Mouse (Mus musculus): Measurements from ENCODE around the gene Cmip. TPM values are rescaled to one million over a fixed set of nuclear protein-coding genes. Genes with fewer than 3 reads are reported as not detected.

Gene Cmip
- polyA plus RNA-seq, 1 experiment from 2014 or later = 28.5 TPM

GRCm38 (mm10) chr8:117253390-117254269, 3.2 kb upstream of the Cmip start:
- Histone ChIP-seq H3K4me2 (no peak overlapping the region), H3K36me3 (ENCODE audit: control insufficient read depth, insufficient read depth, low read length) (no peaks in the 10 kb centered on the region)
- no peak for ATAC-seq (ENCODE audit: low FRiP score)

GRCm38 (mm10) chr8:117254496-117254895, 2.4 kb upstream of the Cmip start:
- 86% methylated on average over 6 of the region's 6 CpGs for WGBS
- Histone ChIP-seq H3K4me3 (ENCODE audit: low read depth, low read length) (no peak overlapping the region), H3K9ac (ENCODE audit: low read length) (no peak overlapping the region), H3K27ac (ENCODE audit: low read depth, low read length) (no peak overlapping the region), H3K27me3 (ENCODE audit: control insufficient read depth, insufficient read depth, low read length) (no peaks in the 10 kb centered on the region), H3K4me1 (ENCODE audit: control insufficient read depth, insufficient read depth, low read length) (peaks cover 14% of the 10 kb centered on the region), H3K36me3 (ENCODE audit: control insufficient read depth, insufficient read depth, low read length) (no peaks in the 10 kb centered on the region), H3K4me2 (no peak overlapping the region), H3K9me3 (ENCODE audit: control insufficient read depth, low read length) (no peaks in the 10 kb centered on the region)
- ATAC-seq (ENCODE audit: low FRiP score) (no peak), DNase-seq (ENCODE audit: low spot score, missing footprints) (no peak)

More at GRCm38 (mm10) chr8:117253390-117254269, 3.2 kb upstream of the Cmip start:
- Histone ChIP-seq H3K9me3 (ENCODE audit: control insufficient read depth, low read length) (no peaks in the 10 kb centered on the region), H3K27ac (ENCODE audit: low read depth, low read length) (no peak overlapping the region), H3K9ac (ENCODE audit: low read length) (no peak overlapping the region), H3K4me3 (ENCODE audit: low read depth, low read length) (no peak overlapping the region), H3K4me1 (ENCODE audit: control insufficient read depth, insufficient read depth, low read length) (peaks cover 5% of the 10 kb centered on the region), H3K27me3 (ENCODE audit: control insufficient read depth, insufficient read depth, low read length) (no peaks in the 10 kb centered on the region)
- WGBS = 91% methylated on average over 17 of the region's 17 CpGs
- DNase-seq (ENCODE audit: low spot score, missing footprints) = peak; percentile 60

DNA sequence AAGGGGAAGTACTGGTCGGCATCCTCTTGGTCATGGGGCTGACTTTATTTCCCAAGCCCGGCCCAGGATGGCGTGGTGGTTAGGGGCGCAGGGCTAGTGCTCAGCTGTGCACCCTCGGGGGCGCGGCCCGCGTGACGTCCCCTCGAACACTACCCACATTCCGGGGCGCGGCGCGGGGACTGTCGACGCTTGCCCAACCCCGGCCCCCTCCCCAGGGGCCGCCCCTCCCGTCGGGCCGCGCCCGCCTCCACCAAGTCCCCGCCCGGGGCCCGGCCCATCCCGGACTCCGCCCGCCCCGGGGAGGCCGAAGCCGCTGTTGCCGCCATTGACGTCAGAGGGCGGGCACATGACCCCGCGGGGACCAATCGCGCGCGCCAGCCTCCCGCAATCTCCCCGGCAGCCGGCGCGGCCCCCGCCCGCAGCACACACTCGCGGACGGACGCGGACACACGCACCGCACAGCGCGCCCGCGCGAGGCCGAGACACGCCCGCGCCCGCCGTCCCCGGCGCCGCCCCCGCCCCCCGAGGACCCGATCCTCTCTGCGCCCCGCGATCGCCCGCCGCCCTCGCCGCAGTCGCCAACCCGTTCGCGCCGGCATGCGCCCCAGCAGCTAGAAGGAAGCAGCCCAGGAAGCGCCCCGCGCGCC, 449 bp upstream of the Cmip start:
- peak overlapping the region; percentile 69 for H3K27ac ChIP-seq (ENCODE audit: low read depth, low read length)
- peak; percentile 88 for ATAC-seq (ENCODE audit: low FRiP score)
- no peaks in the 10 kb centered on the region for H3K36me3 ChIP-seq (ENCODE audit: control insufficient read depth, insufficient read depth, low read length)
- H3K4me1 ChIP-seq (ENCODE audit: control insufficient read depth, insufficient read depth, low read length) = peaks cover 29% of the 10 kb centered on the region
- DNase-seq (ENCODE audit: low spot score, missing footprints) = peak; percentile 96
- no peaks in the 10 kb centered on the region for H3K9me3 ChIP-seq (ENCODE audit: control insufficient read depth, low read length)
- H3K27me3 ChIP-seq (ENCODE audit: control insufficient read depth, insufficient read depth, low read length) = no peaks in the 10 kb centered on the region
- H3K4me2 ChIP-seq = peak overlapping the region; percentile 83
- peak overlapping the region; percentile 96 for H3K4me3 ChIP-seq (ENCODE audit: low read depth, low read length)
- WGBS = under 1% methylated on average over 63 of the region's 92 CpGs
- H3K9ac ChIP-seq (ENCODE audit: low read length) = peak overlapping the region; percentile 95

- 6% methylated on average over 22 of the region's 22 CpGs for WGBS
- Histone ChIP-seq H3K4me2 (peak overlapping the region; percentile 83), H3K27me3 (ENCODE audit: control insufficient read depth, insufficient read depth, low read length) (no peaks in the 10 kb centered on the region), H3K36me3 (ENCODE audit: control insufficient read depth, insufficient read depth, low read length) (no peaks in the 10 kb centered on the region), H3K4me3 (ENCODE audit: low read depth, low read length) (peak overlapping the region; percentile 96), H3K9me3 (ENCODE audit: control insufficient read depth, low read length) (no peaks in the 10 kb centered on the region), H3K9ac (ENCODE audit: low read length) (peak overlapping the region; percentile 95), H3K27ac (ENCODE audit: low read depth, low read length) (peak overlapping the region; percentile 69), H3K4me1 (ENCODE audit: control insufficient read depth, insufficient read depth, low read length) (peaks cover 35% of the 10 kb centered on the region)
- ATAC-seq (ENCODE audit: low FRiP score) (peak; percentile 6; the same call in 1 of the 2 replicates), DNase-seq (ENCODE audit: low spot score, missing footprints) (peak; percentile 96)
These were observed 1.1 kb downstream of the Cmip start for GRCm38 (mm10) chr8:117257821-117258575.

- H3K9me3 ChIP-seq (ENCODE audit: control insufficient read depth, low read length) = no peaks in the 10 kb centered on the region
- H3K4me1 ChIP-seq (ENCODE audit: control insufficient read depth, insufficient read depth, low read length) = peaks cover 39% of the 10 kb centered on the region
- 61% methylated on average over 6 of the region's 6 CpGs for WGBS
- ATAC-seq (ENCODE audit: low FRiP score) = no peak
- no peak for DNase-seq (ENCODE audit: low spot score, missing footprints)
- peak overlapping the region; percentile 83 for H3K4me2 ChIP-seq
- H3K4me3 ChIP-seq (ENCODE audit: low read depth, low read length) = peak overlapping the region; percentile 96
- H3K27ac ChIP-seq (ENCODE audit: low read depth, low read length) = peak overlapping the region; percentile 69
- peak overlapping the region; percentile 95 for H3K9ac ChIP-seq (ENCODE audit: low read length)
- H3K36me3 ChIP-seq (ENCODE audit: control insufficient read depth, insufficient read depth, low read length) = no peaks in the 10 kb centered on the region
- no peaks in the 10 kb centered on the region for H3K27me3 ChIP-seq (ENCODE audit: control insufficient read depth, insufficient read depth, low read length)
These were observed 1.7 kb downstream of the Cmip start for GRCm38 (mm10) chr8:117258576-117259040.

DNA sequence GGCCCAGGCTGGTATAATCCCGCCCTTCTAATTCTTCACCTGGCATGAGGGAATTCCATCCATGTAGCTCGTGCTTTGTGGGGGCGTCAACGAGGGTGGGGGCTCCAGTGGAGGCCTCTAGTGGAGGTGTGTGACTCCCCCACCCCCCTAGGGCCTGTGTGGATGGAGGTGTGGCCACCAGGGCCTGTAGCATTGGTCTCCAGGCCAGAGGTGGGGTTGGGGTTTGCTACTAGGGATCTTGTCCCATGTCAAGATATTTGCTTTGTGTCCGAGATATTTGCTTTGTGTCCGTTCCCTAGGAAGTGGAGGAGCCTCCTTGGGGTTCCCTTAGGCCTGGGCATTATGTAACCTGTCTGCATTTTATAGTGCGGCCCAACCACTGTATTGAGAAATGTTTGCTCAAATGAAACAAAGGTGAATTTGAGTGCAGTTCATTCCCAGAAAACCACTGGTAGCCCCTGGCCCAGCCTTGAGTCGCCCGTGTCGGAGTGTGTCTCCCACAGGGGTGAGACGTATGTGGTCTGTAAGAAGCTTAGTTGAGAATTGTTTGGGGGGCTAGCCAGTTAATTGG, 2.7 kb downstream of the Cmip start:
- H3K4me3 ChIP-seq (ENCODE audit: low read depth, low read length) = peak overlapping the region; percentile 96
- H3K27me3 ChIP-seq (ENCODE audit: control insufficient read depth, insufficient read depth, low read length) = no peaks in the 10 kb centered on the region
- H3K4me2 ChIP-seq = peak overlapping the region; percentile 83
- H3K9ac ChIP-seq (ENCODE audit: low read length) = peak overlapping the region; percentile 95
- ATAC-seq (ENCODE audit: low FRiP score) = no peak
- WGBS = 70% methylated on average over 11 of the region's 11 CpGs
- no peaks in the 10 kb centered on the region for H3K9me3 ChIP-seq (ENCODE audit: control insufficient read depth, low read length)
- DNase-seq (ENCODE audit: low spot score, missing footprints) = peak; percentile 89
- H3K36me3 ChIP-seq (ENCODE audit: control insufficient read depth, insufficient read depth, low read length) = no peaks in the 10 kb centered on the region
- no peak overlapping the region for H3K27ac ChIP-seq (ENCODE audit: low read depth, low read length)
- H3K4me1 ChIP-seq (ENCODE audit: control insufficient read depth, insufficient read depth, low read length) = peaks cover 39% of the 10 kb centered on the region

GRCm38 (mm10) chr8:117260234-117260929, 3.5 kb downstream of the Cmip start:
- DNase-seq (ENCODE audit: low spot score, missing footprints) (peak; percentile 90), ATAC-seq (ENCODE audit: low FRiP score) (no peak)
- H3K27me3 ChIP-seq (ENCODE audit: control insufficient read depth, insufficient read depth, low read length) = no peaks in the 10 kb centered on the region
- peak overlapping the region; percentile 96 for H3K4me3 ChIP-seq (ENCODE audit: low read depth, low read length)
- 22% methylated on average over 14 of the region's 14 CpGs for WGBS
- peak overlapping the region; percentile 83 for H3K4me2 ChIP-seq
- H3K9ac ChIP-seq (ENCODE audit: low read length) = peak overlapping the region; percentile 95
- H3K27ac ChIP-seq (ENCODE audit: low read depth, low read length) = no peak overlapping the region
- no peaks in the 10 kb centered on the region for H3K9me3 ChIP-seq (ENCODE audit: control insufficient read depth, low read length)
- peaks cover 39% of the 10 kb centered on the region for H3K4me1 ChIP-seq (ENCODE audit: control insufficient read depth, insufficient read depth, low read length)
- H3K36me3 ChIP-seq (ENCODE audit: control insufficient read depth, insufficient read depth, low read length) = no peaks in the 10 kb centered on the region

- WGBS = 32% methylated on average over 14 of the region's 14 CpGs
- no peaks in the 10 kb centered on the region for H3K27me3 ChIP-seq (ENCODE audit: control insufficient read depth, insufficient read depth, low read length)
- H3K4me3 ChIP-seq (ENCODE audit: low read depth, low read length) = peak overlapping the region; percentile 96
- H3K27ac ChIP-seq (ENCODE audit: low read depth, low read length) = no peak overlapping the region
- H3K9ac ChIP-seq (ENCODE audit: low read length) = peak overlapping the region; percentile 95
- H3K36me3 ChIP-seq (ENCODE audit: control insufficient read depth, insufficient read depth, low read length) = no peaks in the 10 kb centered on the region
- no peaks in the 10 kb centered on the region for H3K9me3 ChIP-seq (ENCODE audit: control insufficient read depth, low read length)
- ATAC-seq (ENCODE audit: low FRiP score) = no peak
- peaks cover 39% of the 10 kb centered on the region for H3K4me1 ChIP-seq (ENCODE audit: control insufficient read depth, insufficient read depth, low read length)
- peak; percentile 94 for DNase-seq (ENCODE audit: low spot score, missing footprints)
- H3K4me2 ChIP-seq = peak overlapping the region; percentile 83
These were observed 4.1 kb downstream of the Cmip start for GRCm38 (mm10) chr8:117260930-117261475.
